Mouse (Mus musculus): ENCODE results near the gene Wdr60. TPM values are rescaled to one million over a fixed set of nuclear protein-coding genes. Genes with fewer than 3 reads are reported as not detected.

The Wdr60 gene
- polyA plus RNA-seq (2016; fragmentation: Nextera tagmentation; extraction: Ambion mirVana), result 15.1 and 16.1 TPM in 2 replicates

GRCm38 (mm10) chr12:116262555-116263341 lies at the start of gene Wdr60:
Gene Wdr60, minus strand, starts transcription at chr12:116263022.
- peaks cover 20% of the 10 kb centered on the region for H3K4me1 ChIP-seq
- no peaks in the 10 kb centered on the region for H3K9me3 ChIP-seq
- 3% methylated on average over 47 of the region's 47 CpGs for WGBS
- H3K36me3 ChIP-seq (replicated peaks), result no peaks in the 10 kb centered on the region
- H3K27me3 ChIP-seq (ENCODE audit: poor library complexity, severe bottlenecking), result no peaks in the 10 kb centered on the region; the same call in 1 of the 2 replicates
- H3K4me3 ChIP-seq, result peak within 1 kb of the TSS; percentile 71
- DNase-seq (ENCODE audit: extremely low spot score, low spot score), result peak; percentile 87
- peak within 1 kb of the TSS; percentile 89 for H3K27ac ChIP-seq

DNA sequence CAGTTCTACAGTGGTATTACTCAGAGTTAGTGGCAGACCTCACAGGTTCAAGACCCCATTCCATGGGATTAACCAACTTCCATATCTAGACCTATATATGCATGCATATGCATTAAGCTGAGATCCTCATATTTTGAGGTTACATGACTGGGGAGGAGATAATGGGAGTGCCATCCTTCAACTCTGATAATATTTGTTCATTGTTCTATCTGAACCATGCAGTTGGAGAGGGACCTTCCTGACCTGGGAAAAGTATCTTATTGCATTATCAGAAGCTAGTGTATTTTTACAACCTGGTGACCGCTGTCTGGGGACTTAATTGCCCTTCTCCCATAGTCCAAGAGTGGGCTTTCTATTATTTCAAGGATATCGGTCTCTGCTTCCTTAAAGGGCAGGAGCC lies 45.8 kb upstream of the Wdr60 start:
- Histone ChIP-seq H3K9me3 (no peaks in the 10 kb centered on the region), H3K4me3 (no peak overlapping the region), H3K36me3 (replicated peaks) (no peaks in the 10 kb centered on the region), H3K27me3 (ENCODE audit: poor library complexity, severe bottlenecking) (no peaks in the 10 kb centered on the region), H3K27ac (no peak overlapping the region), H3K4me1 (no peaks in the 10 kb centered on the region)
- 93% methylated on average over 2 of the region's 2 CpGs for whole genome bisulfite sequencing
- DNase-seq (ENCODE audit: extremely low spot score, low spot score), result no peak

DNA sequence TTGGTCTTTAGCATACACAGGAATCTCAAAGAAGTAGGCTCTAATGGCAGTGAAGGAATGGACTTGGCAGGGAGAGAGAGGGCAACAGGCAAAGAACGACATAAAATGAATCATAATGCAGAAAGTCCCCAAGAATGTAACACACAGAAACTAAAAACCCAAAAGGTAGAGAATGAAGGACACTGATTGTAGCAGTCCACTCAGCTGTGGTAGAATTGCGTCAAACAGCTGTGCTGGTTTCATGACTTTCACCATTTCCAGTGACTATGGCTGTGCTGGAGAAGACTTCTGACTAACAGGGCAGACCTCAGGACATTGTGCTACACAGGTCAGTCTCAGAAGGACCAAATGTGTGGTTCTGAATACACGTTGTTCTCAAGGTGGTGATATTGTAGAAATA lies 45.0 kb upstream of the Wdr60 start:
- DNase-seq (ENCODE audit: extremely low spot score, low spot score), result no peak
- 89% methylated on average over 3 of the region's 3 CpGs for WGBS
- H3K36me3 ChIP-seq (replicated peaks), result no peaks in the 10 kb centered on the region
- H3K4me3 ChIP-seq, result no peak overlapping the region
- no peaks in the 10 kb centered on the region for H3K27me3 ChIP-seq (ENCODE audit: poor library complexity, severe bottlenecking)
- no peak overlapping the region for H3K27ac ChIP-seq
- H3K4me1 ChIP-seq, result no peaks in the 10 kb centered on the region
- no peaks in the 10 kb centered on the region for H3K9me3 ChIP-seq

- Histone ChIP-seq H3K4me3 (no peak overlapping the region), H3K9me3 (no peaks in the 10 kb centered on the region), H3K36me3 (replicated peaks) (no peaks in the 10 kb centered on the region), H3K27ac (no peak overlapping the region), H3K4me1 (no peaks in the 10 kb centered on the region), H3K27me3 (ENCODE audit: poor library complexity, severe bottlenecking) (no peaks in the 10 kb centered on the region)
- WGBS, result 81% methylated on average over 1 of the region's 1 CpGs
- no peak for DNase-seq (ENCODE audit: extremely low spot score, low spot score)
These were observed 43.2 kb upstream of the Wdr60 start for GRCm38 (mm10) chr12:116306042-116306441.

GRCm38 (mm10) chr12:116302181-116302580 lies 39.4 kb upstream of the Wdr60 start:
- Histone ChIP-seq H3K4me3 (no peak overlapping the region), H3K27ac (no peak overlapping the region), H3K27me3 (ENCODE audit: poor library complexity, severe bottlenecking) (no peaks in the 10 kb centered on the region), H3K36me3 (replicated peaks) (no peaks in the 10 kb centered on the region), H3K9me3 (no peaks in the 10 kb centered on the region), H3K4me1 (no peaks in the 10 kb centered on the region)
- DNase-seq (ENCODE audit: extremely low spot score, low spot score), result no peak

DNA sequence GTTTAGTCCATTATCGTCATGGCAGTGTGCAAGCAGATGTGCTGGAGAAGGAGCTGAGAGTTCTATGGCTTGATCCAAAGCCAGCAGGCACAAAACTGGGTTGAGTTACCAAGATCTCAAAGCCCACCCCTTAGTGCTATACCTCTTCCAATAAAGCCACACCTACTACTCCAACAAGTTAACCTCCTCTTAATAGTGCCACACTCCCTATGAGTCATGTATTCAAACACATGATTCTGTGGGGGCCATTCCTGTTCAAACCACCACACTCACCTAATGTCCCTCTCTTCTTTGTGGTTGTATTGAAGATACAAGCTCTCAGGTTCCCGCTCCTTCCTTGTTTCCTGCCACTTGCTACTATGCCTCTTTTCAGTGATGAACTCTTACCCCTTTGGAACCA lies 37.1 kb upstream of the Wdr60 start:
- H3K4me3 ChIP-seq, result no peak overlapping the region
- WGBS, result 96% methylated on average over 2 of the region's 2 CpGs
- H3K27me3 ChIP-seq (ENCODE audit: poor library complexity, severe bottlenecking), result no peaks in the 10 kb centered on the region
- no peak overlapping the region for H3K27ac ChIP-seq
- no peaks in the 10 kb centered on the region for H3K36me3 ChIP-seq (replicated peaks)
- H3K4me1 ChIP-seq, result no peaks in the 10 kb centered on the region
- no peak for DNase-seq (ENCODE audit: extremely low spot score, low spot score)
- H3K9me3 ChIP-seq, result no peaks in the 10 kb centered on the region

DNA sequence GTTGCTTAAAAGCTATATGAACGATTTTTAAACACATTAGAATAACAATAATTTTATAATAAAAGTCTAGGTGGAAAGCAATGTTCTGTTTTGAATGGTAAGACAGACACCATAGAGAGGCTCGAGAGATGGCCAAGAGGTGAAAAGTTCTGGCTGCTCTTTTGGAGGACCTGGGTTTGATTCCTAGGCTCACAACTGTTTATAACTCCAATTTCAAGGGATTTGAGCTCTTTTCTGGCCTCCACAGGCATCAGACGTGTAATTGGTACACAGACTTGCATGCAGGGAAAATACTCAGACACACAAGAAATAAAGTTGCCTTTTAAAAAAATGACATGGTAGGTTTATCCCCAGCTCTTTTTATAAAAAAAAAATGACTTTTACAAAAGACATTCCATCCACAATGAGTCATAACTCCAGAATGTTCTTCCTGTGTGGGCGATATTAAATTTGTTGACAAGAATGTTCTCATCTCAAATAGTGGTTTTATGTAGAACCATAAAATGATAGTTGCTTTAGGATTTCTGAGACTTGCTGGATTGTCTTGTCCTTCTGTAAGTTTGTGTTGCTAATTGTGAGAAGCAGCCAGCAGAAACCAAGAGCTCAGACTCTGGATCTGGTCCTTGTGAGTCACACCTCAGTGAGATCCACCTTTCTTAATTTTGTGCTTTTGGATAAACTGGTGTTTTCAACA lies 30.9 kb upstream of the Wdr60 start:
- no peaks in the 10 kb centered on the region for H3K36me3 ChIP-seq (replicated peaks)
- no peaks in the 10 kb centered on the region for H3K9me3 ChIP-seq
- no peaks in the 10 kb centered on the region for H3K4me1 ChIP-seq
- no peak for DNase-seq (ENCODE audit: extremely low spot score, low spot score)
- 83% methylated on average over 4 of the region's 4 CpGs for WGBS
- no peaks in the 10 kb centered on the region for H3K27me3 ChIP-seq (ENCODE audit: poor library complexity, severe bottlenecking)
- no peak overlapping the region for H3K4me3 ChIP-seq
- no peak overlapping the region for H3K27ac ChIP-seq

GRCm38 (mm10) chr12:116293185-116293584 lies 30.4 kb upstream of the Wdr60 start:
- 92% methylated on average over 2 of the region's 2 CpGs for WGBS
- Histone ChIP-seq H3K9me3 (no peaks in the 10 kb centered on the region), H3K4me3 (no peak overlapping the region), H3K27me3 (ENCODE audit: poor library complexity, severe bottlenecking) (no peaks in the 10 kb centered on the region), H3K4me1 (no peaks in the 10 kb centered on the region), H3K27ac (no peak overlapping the region), H3K36me3 (replicated peaks) (no peaks in the 10 kb centered on the region)
- no peak for DNase-seq (ENCODE audit: extremely low spot score, low spot score)

GRCm38 (mm10) chr12:116283511-116283910 lies 20.7 kb upstream of the Wdr60 start:
- Histone ChIP-seq H3K4me1 (peaks cover 21% of the 10 kb centered on the region), H3K27me3 (ENCODE audit: poor library complexity, severe bottlenecking) (no peaks in the 10 kb centered on the region), H3K27ac (no peak overlapping the region), H3K9me3 (no peaks in the 10 kb centered on the region), H3K36me3 (replicated peaks) (no peaks in the 10 kb centered on the region), H3K4me3 (no peak overlapping the region)
- no peak for DNase-seq (ENCODE audit: extremely low spot score, low spot score)
- WGBS, result 94% methylated on average over 2 of the region's 2 CpGs

GRCm38 (mm10) chr12:116282856-116283255 lies 20.0 kb upstream of the Wdr60 start:
- Histone ChIP-seq H3K4me1 (peaks cover 21% of the 10 kb centered on the region), H3K27ac (no peak overlapping the region), H3K9me3 (no peaks in the 10 kb centered on the region), H3K4me3 (no peak overlapping the region), H3K36me3 (replicated peaks) (no peaks in the 10 kb centered on the region), H3K27me3 (ENCODE audit: poor library complexity, severe bottlenecking) (no peaks in the 10 kb centered on the region)
- 90% methylated on average over 2 of the region's 2 CpGs for WGBS
- no peak for DNase-seq (ENCODE audit: extremely low spot score, low spot score)

DNA sequence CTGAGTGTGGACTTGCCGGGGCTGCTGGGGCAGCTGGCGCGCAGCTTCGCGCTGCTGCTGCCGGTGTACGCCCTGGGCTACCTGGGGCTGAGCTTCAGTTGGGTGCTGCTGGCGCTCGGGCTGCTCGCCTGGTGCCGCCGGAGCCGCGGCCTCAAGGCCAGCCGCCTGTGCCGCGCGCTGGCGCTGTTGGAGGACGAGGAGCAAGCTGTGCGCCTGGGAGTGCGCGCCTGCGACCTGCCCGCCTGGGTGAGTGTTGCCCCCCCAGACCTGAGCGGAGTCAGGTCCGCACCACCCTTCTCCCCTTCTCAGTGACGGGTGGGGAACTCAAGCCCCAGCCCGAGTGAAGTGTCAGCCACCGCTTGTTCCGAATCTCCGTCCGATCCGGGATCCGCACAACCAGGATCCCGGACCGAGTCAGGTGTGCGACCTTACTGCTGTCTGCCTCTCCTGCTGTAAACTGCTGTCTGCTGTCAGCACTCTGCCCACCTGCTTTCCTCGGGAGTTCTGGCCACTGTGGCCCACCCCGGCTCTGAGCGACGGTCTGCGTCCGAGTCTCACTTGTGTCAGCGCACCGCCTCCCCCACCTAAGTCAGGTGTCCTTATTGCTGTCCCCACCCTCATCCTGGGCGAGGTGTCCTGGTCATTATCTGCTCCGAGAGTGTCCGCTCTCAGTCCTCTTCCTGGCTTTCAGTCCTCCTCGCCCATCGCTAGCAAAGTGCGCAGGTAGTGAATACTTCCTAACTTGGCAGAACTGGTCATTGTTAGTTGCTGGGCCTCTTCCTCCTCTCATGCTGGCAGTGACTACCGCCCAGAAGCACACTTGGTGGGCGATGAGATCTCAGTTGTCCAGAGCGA lies 18.8 kb upstream of the Wdr60 start:
- Histone ChIP-seq H3K9me3 (no peaks in the 10 kb centered on the region), H3K27me3 (ENCODE audit: poor library complexity, severe bottlenecking) (no peaks in the 10 kb centered on the region), H3K27ac (peak overlapping the region; percentile 96), H3K4me1 (peaks cover 21% of the 10 kb centered on the region), H3K4me3 (peak overlapping the region; percentile 96), H3K36me3 (replicated peaks) (no peaks in the 10 kb centered on the region)
- WGBS, result under 1% methylated on average over 55 of the region's 55 CpGs
- peak; percentile 35 for DNase-seq (ENCODE audit: extremely low spot score, low spot score)

DNA sequence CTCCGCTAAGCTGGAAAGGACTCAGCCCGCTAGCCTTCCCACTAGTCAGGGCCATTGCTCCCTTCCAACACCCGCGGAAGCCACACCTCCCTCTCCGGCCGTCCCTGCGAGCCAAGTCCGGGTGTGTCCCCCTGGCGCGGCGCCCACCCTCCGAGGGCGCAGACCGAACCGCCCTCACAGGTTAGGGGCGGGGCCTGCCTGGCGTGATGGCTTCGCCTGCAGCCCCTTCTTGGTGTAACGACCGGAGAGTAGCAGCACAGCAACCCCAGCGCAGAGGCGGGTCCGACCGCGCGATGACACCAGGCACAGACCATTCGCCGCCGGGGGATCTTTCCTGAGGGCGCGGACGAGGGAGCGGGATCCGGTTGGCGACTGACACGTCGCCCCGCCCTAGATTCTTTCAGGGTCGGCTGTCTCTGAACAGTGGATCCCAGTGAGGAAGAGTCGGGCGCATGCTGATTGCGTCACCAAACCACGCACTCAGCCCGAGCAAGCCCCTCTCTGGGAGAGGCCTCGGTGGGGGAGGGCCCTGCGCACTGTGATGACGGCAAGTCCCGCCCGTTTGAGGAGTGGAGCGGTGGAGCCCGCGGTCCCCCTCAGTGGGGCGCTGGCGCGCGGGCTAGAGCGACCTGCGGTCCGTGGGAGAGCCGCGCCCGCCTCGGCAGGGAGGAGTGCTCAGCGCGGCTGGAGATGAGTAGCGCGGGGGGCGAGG lies 18.0 kb upstream of the Wdr60 start, which contains the start of gene Esyt2:
Gene Esyt2, plus strand, starts transcription at position 544 of the 712 bp plus-strand sequence.
- under 1% methylated on average over 68 of the region's 68 CpGs for WGBS
- H3K27me3 ChIP-seq (ENCODE audit: poor library complexity, severe bottlenecking), result no peaks in the 10 kb centered on the region
- peak within 1 kb of the TSS; percentile 96 for H3K27ac ChIP-seq
- peaks cover 21% of the 10 kb centered on the region for H3K4me1 ChIP-seq
- peak; percentile 99 for DNase-seq (ENCODE audit: extremely low spot score, low spot score)
- no peaks in the 10 kb centered on the region for H3K36me3 ChIP-seq (replicated peaks)
- H3K9me3 ChIP-seq, result no peaks in the 10 kb centered on the region
- peak within 1 kb of the TSS; percentile 96 for H3K4me3 ChIP-seq

Measured in forebrain, embryonic 10.5 days (tissue).